Mouse (Mus musculus) cerebellum, adult (tissue): ENCODE results near the gene Oprm1.
A peak's percentile ranks its signal among the peaks of the same experiment; 100 is the strongest.

Source experiments
- ATAC-seq: cut with Nextera tagmentation; 2 replicates; pipeline ENCODE4 v1.9.2; 2017; ENCODE audit warnings: mild to moderate bottlenecking, moderate library complexity, mixed read lengths; ENCODE audit not compliant: insufficient number of reproducible peaks, low FRiP score, low TSS enrichment

Oprm1 gene

DNA sequence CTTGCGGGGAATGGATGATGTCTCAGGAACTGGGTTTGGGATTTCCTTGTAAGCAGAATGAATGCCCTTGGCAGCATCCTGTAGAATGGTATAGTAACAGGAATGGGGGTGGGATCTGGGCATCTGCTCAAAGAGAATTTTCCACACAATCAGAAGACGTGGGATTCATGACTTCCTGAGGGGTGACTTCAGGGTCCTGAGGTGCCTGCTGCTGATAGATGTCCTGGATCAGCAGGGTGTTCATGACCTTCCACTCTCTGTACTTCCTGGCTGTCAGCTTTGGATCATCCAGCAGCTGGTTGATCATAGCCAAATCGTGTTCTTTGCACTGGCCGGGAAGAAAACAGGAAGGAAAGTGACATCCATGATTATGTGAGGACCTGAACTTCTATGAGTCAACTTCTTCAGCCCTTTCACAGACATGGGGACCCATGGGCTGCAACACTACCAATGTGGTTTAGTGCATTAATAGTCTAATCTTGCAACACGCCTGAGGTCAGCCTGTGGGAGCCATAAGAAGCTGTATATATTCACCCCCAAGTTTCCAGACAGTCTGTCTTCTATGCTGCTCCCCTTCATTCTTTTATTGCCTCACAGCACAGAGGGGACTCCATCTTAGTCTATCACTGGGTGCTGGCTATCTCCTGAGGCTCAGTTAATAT is 132.2 kb downstream of the Oprm1 start:
- no peak for ATAC-seq

DNA sequence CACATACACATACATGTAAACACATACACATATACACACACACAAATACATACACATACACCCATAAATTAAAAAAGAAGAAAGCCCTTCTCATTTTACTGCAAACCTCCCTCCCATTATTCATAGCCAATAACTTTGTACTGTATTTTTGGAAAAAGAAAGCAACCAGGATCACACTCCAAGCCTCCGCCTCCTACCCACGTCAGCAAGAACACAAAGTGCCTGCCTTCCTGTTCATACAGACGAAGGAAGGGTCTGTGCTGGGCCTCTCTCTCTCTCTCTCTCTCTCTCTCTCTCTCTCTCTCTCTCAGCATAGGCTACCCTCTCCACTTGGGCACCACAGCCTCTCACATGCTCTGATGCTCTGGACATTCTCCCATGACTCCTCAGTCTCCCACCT is 137.5 kb downstream of the Oprm1 start:
- no peak for ATAC-seq

DNA sequence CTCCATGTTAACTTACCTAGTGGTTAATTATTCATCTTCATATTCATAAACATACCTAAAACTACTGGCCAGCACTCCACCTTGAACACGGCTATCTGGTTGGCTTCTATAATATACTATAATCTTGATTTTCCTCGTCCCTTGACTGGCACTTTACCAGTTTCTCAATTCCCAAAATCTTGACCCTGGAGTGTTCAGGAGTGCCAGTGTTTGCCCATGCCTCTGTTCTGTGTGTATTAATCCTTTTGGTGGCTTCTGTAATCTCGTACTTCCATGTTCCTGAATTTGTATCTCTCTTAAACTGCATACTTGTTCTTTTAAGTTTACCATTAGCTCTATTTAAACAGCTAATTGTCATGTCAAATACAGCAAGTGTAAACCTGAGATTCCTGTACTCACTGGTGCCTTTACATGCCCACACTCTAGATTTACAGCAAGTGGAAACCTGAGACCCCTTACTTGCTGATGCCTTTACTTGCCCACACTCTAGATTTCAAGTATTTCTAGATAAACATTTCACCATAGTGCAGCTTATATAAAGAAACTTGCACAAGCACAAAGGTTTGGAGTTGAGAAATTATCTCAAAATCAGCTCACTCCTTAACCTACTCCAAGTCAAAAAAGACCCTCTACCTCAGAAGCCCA is 138.5 kb downstream of the Oprm1 start:
- ATAC-seq, result no peak

DNA sequence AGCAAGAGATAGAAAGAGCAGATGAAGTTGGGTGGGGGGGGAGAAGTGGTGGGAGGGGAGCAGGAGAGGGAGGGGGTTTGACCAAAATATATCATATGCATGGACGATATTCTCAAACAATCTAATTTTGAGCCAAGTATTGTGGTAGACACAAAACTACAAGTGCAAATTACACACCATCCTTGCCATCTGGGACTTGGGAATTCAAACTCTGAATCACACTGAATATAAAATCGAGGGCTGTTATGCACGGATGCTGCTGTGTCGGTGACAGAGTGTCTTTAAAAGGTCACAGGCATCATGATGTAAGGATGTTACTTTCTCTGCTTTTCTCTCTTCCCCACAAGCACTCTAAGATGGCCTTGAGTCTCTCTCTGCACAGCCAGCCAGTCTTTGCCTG is 141.8 kb downstream of the Oprm1 start:
- ATAC-seq, result no peak

DNA sequence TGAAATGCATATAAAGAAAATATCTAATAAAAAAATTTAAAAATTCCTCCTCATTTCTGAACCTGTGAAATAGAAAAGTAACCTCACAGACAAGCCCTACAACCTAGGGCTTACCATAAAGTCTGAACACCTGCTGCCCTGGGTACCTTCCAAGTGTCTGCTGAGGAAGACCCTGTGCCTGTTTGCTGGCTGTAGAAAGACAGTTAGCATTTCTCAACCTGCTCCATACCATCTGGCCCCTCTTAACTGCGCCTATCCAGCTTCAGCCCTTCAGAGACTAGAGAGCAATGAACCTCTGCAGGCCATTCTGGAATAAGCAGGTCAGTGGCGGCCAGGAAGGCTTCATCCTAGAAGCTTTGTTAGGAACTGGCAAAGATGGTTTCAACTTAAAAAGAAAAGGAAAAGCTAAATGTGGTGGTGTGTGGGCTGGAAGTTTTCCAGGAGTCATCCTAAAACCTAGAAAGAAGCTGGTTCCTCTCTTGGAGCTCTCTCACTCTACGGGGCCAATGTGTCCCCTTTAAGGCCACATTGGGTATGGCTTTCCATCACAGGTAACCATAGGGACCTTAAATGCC is 143.6 kb downstream of the Oprm1 start:
- ATAC-seq, result peak; percentile 68

DNA sequence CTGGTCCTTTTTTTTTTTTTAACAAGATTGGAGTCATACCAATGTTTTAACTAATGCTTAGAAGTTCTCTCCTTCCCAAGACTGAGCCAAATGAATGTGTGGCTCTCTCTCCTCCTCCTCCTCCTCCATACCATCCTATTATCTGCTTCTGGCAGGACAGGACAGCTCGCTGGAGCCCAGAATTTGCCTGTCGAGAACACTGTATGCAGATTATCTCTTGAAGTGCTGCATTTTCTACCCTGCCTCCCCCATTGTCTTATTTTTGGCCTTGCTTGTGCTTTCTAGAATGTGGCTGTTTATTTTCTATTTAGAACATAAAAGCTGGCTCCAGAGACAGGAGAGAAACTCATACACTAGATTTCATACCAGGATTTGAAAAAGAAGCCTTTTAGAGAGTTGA is 151.5 kb downstream of the Oprm1 start:
- ATAC-seq, result no peak

DNA sequence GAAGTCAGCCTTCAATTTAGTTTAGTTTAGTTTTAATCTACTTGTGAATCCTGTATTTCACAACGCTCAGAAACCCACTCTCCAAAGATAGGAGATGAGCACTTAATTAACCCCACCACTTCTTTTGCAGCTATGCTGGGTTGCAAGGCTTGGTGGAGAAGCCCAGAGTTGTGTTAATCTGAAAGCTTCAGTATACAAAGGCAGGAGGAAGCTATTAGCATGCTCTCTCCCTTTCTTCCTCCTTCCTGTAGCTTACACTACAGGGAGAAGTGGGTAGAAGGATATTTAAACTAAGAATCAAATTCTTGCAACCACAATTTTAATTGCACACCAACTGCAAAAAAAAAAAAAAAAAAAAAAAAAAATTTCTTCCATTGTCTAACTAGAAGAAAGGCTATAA is 157.7 kb downstream of the Oprm1 start:
- no peak for ATAC-seq

DNA sequence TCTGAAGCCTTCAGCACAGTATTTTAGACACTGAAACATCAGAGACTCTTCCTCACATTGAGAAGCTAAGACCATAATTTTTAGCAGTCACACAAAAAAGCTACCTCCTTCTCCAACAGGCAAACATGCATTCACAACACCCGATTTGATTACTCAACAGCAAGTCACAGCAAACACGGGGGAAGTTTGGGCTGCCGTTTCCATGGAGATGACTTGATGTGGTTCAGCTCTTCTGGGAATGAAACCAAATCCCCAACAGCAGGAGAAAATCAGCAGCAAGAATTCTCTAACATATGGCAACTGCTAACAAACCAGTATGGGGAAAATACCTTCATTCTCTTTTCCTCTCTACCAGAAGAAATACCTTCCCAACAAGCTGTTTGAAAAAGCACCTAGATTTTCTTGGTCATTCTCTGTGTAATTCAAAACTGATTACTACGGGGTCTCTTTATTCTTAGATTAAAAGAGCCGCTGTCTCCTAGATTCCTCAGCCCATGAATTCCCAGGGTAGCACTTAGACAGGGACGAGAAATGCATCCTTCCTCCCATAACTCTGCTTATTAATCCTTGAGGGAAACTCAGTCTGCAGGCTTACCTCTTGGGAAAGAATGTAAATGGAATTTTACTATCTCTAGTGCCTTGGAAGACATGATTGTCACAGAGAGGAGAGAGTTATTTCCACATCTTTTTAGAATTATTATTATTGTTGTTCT is 158.4 kb downstream of the Oprm1 start:
- ATAC-seq, result peak; percentile 83

DNA sequence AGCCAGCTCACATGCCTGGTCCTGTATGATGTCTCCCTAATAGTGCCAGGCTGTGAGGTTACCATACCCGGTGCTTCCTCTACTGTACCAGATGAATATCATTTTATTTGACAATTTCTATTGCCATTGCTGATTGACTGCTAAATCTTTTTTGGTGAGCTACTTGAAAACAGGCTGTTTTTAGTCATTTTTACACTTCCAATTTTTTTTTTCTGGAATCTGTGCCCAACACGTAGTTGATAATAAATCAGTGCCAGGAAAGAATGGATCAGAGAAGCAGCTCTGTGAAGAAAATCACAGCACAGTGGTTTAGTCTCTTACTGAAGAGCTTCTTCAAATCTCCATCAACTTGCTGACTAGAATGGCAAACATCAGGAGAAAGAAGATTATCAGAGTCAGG is 168.4 kb downstream of the Oprm1 start:
- ATAC-seq, result no peak

DNA sequence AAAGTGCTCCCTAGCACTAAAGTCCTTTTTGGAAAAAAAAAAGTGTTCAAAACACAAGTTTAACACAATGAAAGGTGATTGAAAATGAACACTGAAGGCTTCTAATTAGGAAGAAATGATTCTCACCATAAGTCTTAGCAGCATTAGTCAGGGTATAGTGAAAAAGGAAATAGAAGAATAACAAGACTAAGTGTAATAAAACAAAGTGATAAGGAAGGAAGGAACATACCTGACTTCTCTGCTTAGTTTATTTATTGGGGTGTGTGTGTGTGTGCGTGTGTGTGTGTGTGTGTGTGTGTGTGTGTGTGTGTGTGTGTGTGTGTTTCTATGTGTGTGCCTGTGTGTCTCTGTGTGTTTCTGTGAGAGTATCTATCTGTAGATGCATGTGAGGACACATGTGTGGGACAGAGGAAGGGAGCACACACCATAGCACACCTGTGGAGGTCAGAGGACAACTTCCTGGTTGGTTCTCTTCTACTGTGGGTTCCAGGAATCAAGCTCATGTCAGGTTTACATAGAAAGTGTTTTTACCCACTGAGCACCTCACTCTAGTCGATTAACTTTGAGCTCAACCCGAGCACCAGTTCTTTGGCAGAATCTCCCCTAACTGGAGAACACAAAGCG is 169.4 kb downstream of the Oprm1 start:
- ATAC-seq, result no peak

DNA sequence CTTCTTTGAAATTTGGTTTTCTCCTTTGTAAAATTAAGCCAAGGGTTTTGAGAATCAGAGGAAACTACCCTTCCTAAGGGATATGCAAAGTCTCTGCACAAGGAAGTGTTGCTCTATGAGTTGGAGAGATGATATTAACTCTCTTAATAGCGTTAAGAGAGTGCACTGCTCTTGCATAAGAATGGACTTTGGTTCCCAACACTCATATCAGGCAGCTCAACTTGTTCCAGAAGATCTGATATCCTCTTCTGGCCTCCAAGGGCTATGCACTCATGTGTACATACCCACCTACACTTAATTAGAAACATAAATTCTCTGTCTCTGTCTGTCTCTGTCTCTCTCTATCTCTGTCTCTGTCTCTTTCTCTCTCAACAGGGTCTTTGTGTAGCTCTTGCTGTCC is 170.6 kb downstream of the Oprm1 start:
- no peak for ATAC-seq

DNA sequence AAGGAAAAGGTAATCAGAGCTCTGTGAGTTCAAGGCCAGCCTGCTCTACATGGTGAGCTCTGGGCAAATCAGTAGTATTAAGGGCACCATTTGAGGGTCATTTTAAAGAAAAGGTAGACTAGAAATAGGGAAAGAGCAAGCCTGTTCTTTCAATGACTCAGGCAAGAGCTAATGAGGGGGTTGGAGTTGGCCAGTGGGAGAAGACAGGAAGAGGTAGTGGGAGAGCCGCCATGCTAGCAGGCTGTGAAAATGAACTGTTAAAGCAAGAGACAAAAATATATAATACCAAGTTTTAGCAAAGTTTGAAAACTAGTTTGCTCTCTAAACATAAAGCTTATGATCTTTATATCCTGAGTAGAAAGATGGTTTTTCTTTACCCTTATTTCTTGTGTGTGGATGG is 172.1 kb downstream of the Oprm1 start:
- ATAC-seq, result no peak

DNA sequence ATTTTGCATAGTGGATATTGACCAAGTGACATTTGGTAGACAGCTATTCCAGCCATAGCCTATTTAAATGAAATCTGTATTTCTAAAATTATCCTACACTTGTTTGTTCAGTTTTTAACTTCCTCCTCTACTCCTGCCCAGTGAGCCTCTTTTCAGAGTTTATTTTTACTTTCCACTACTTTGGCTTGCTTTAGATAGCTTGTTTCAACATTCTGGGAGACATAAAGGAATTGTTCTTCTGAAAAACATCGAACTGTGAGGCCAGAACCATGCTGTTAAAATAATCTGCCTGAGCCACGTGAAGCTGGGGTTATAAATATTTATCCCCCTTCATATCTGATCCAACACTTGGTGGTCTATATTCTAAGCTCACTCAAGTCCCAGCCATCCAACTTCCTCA is 172.6 kb downstream of the Oprm1 start:
- ATAC-seq, result no peak

DNA sequence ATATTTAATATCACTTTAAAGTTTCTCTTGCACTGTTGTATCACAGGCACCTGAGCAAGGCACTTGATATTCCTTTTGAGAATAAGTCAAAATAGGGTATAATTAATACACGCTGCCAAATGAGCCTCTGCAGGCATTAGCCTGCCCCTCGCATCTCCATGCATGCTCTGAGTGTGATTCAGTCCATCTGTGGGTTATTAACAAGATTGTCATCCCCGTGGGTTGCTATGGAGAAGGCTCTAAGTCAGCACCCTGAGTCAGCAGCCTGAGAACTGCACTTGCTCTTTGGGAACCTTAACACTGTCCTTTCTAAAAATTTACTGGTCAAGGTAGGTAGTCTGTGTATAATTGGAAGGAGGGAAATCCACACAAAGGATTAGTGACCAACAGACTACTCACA is 176.5 kb downstream of the Oprm1 start:
- no peak for ATAC-seq

DNA sequence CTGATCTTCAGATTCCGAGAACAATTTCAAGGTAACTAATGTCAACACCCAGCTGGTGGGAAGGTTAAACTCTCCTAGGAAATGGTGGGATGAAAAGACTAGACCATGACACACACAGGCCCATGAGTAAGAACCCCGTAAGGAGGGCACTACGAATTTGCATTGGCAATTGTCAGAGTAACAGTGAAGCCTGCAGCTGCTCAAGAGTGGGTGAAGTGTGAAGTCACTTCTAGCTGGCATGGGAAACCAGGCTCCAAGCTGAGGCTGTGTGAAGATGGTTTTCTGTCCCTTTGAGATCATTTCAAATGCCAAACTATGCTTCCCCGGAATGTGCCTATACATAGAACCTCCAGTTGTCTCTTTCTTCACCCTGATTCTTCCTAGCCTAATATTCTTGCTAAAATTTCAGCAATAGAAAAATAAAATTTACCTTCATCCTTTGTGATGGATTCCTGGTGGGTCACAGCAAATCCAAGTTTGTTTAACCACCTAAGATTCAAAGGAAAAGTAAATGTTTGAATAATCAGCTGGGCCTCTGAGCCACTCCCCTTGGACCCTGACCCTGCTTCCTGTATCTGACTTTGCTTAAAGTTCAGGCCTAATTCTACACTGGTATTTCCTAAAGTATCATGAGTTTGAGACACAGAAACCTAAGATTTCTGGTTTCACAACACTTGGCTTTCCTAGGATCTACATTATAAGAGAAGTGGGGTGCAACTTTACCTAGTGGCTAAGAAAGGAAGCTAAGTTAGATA is 178.5 kb downstream of the Oprm1 start:
- no peak for ATAC-seq

DNA sequence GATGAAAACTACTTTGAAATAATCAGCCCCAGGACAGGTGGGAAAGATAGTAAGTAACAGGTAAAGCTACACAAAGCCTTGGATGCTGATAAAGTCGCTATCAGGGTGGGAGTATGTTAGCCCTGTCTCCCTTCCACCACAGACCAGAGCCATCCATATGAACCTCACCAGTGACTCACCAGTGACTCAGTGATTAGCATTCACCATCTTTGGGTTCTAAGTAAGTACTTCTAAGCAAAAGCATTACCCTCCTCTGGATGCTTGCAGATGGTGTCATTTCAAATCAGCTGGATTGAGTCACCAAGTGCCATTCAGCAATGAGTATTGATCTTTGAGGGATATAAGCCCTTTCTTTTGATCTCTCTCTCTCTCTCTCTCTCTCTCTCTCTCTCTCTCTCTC is 194.8 kb downstream of the Oprm1 start:
- no peak for ATAC-seq

DNA sequence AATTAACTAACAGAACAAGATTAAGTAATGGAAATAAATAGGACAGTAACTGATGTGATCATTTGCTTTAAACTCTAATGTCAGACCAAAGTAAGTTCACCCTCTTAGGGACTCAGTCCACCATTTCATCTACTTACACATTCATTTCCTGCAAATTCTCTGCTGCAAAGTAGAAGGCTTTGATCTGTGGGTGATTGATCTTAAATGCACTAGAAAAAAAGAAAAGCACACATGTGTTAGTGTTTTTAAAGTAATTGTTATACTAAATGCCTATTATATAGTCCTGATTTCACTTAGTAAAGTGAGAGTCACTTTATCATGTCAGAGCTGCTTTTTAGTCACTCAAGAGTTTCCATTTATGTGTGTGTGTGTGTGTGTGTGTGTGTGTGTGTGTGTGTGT is 196.2 kb downstream of the Oprm1 start:
- ATAC-seq, result no peak

DNA sequence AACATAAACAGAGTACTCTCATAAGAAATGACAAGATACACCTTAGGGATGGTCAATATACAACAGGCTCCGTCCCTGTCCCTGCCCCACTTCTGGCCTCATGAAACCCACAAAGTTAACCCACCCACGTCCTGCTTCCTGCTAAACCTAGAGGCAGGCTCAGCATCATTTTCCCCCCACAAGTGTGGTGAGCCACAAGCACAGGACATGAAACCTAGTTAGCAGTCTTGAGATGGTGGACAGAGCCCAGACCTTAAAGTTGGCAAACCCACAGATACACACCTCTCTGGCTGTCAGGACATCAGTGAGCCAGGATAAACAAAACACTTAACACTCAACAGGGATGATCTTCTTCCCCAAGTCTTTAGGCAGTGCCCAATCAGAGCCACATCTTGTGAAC is 198.1 kb downstream of the Oprm1 start:
- no peak for ATAC-seq

DNA sequence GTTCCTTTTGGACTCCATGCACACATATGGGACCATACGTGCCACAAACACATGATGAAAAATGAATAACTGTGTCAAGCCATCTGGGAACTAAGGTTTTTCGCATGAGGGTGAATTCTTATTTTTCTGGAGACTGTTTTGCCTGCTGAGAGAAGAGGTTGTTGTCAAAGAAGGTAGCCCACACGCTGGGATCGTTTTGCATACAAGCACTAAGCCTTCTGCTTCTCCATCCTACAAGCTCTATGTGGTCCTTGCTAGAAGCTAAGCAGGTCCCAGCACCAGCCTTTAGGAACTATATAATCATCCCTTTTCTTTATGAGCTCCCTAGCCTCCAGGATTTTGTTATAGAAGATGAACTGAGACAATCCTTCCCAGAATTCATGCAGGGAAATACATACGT is 200.5 kb downstream of the Oprm1 start:
- no peak; the same call in 1 of the 2 replicates for ATAC-seq

DNA sequence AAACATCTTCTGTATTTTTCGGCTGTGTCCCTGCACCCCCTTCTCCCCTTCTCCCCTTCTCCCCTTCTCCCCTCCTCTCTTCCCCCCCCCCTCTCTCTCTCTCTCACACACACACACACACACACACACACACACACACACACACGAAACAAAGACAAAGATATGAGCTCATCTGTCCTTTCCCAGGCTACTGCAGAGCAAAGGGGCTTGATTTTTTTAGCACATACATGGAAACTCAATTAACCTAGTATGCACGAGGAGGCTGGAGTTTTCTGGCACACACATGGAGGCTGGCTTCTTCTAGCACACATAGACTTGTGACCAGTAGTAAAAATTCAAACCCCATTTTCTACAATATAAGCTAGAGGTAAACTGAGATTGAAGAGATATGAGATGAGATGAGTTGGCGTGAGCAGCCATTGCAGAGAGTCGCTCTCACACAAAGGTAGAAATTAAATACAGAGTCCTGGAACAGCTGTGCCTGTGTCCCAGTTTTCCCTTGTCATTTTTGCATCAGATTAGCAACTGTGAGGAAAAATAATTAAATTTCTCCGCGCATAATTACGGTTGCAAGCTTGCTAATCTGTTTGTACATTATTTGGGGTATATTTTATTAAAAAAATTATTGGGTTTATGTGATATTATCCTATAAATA is 209.4 kb downstream of the Oprm1 start:
- ATAC-seq, result no peak
